Mouse (Mus musculus): ENCODE data around the gene Gm20388. TPM values are rescaled to one million over a fixed set of nuclear protein-coding genes. Genes with fewer than 3 reads are reported as not detected.

The Gm20388 gene
- polyA plus RNA-seq, 1 experiment = 10.6 TPM

GRCm38 (mm10) chr8:123146390-123146789, 3235.7 kb downstream of the Gm20388 start:
- Histone ChIP-seq H3K4me1 (ENCODE audit: control insufficient read depth, insufficient read depth, low read length) (no peaks in the 10 kb centered on the region), H3K27ac (ENCODE audit: control insufficient read depth, insufficient read depth, low read depth, low read length, poor library complexity) (no peak overlapping the region), H3K4me3 (replicated peaks; ENCODE audit: control insufficient read depth, low read depth, low read length) (no peak overlapping the region)
- TF ChIP-seq POLR2A (IDR thresholded peaks at IDR 0.05; ENCODE audit: borderline replicate concordance, control insufficient read depth, low read depth, low read length) = no peak
- no peak for TF ChIP-seq CTCF (IDR thresholded peaks at IDR 0.05; ENCODE audit: control insufficient read depth, insufficient read depth, low read length)
- 87% methylated on average over 7 of the region's 7 CpGs for WGBS

DNA sequence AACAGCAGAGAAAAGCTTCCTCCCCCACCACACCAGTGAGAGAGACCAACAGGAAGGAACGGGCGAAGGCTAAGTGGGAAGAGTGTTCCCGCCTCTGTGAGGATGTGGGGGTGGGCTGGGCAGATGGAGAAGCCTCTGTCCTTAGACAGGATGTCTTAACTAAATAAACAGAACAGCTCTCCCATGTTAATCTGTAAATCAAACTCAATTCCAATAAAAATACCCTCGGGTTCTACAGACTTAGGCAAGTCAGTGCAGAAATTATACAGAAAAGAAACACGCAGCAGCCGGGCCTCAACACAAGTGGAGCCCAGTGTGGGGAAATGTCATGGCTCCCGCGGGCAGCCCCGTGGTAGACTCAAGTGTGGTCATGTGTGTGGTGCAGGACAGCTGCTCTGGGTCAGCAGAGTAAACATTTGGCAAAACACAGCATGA, 3240.1 kb downstream of the Gm20388 start:
- H3K27ac ChIP-seq (ENCODE audit: control insufficient read depth, insufficient read depth, low read depth, low read length, poor library complexity) = no peak overlapping the region
- TF ChIP-seq POLR2A (IDR thresholded peaks at IDR 0.05; ENCODE audit: borderline replicate concordance, control insufficient read depth, low read depth, low read length) (no peak), CTCF (IDR thresholded peaks at IDR 0.05; ENCODE audit: control insufficient read depth, insufficient read depth, low read length) (no peak)
- 25% methylated on average over 9 of the region's 9 CpGs for WGBS
- no peaks in the 10 kb centered on the region for H3K4me1 ChIP-seq (ENCODE audit: control insufficient read depth, insufficient read depth, low read length)
- H3K4me3 ChIP-seq (replicated peaks; ENCODE audit: control insufficient read depth, low read depth, low read length) = no peak overlapping the region

GRCm38 (mm10) chr8:123155177-123155576, 3244.5 kb downstream of the Gm20388 start:
- WGBS = 87% methylated on average over 5 of the region's 5 CpGs
- Histone ChIP-seq H3K4me1 (ENCODE audit: control insufficient read depth, insufficient read depth, low read length) (no peaks in the 10 kb centered on the region), H3K4me3 (replicated peaks; ENCODE audit: control insufficient read depth, low read depth, low read length) (no peak overlapping the region), H3K27ac (ENCODE audit: control insufficient read depth, insufficient read depth, low read depth, low read length, poor library complexity) (no peak overlapping the region)
- TF ChIP-seq POLR2A (IDR thresholded peaks at IDR 0.05; ENCODE audit: borderline replicate concordance, control insufficient read depth, low read depth, low read length) (no peak), CTCF (IDR thresholded peaks at IDR 0.05; ENCODE audit: control insufficient read depth, insufficient read depth, low read length) (0 out of 2 replicates have a peak, but pooled peaks have one; percentile 0)

DNA sequence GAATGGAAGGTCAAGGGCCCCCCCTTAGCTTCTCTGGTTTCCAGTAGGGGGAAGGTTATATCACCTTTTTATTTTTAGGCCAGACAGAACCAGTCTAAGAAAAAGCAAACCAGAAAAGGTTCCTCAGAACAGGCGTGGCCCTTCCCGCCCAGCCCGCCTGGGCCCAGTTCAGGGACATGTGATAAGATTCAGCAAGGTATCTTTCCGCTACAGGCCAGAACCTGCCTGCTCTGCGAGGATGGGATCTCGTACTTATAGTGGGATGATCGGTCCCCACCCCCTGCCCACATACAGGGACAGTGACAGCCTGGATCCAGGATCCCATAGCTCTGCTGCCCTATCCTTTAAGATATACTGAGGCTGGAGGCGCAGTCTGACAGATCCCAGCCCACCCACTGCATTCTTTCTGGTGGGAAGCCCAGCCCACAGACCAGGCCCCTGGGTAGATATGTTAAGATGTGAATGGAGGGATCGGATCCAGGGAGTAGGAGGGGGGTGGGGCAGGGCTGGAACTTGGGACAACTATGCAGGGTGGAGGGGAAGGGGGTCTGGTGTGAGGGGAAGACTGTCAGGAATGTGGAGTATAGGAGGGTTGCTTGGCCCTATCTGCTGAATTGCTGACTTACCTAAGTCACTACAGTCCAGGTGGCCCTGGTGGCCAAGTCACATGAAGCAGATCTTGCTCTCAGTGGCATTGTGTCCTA, 3245.6 kb downstream of the Gm20388 start:
- Histone ChIP-seq H3K27ac (ENCODE audit: control insufficient read depth, insufficient read depth, low read depth, low read length, poor library complexity) (no peak overlapping the region), H3K4me3 (replicated peaks; ENCODE audit: control insufficient read depth, low read depth, low read length) (no peak overlapping the region), H3K4me1 (ENCODE audit: control insufficient read depth, insufficient read depth, low read length) (no peaks in the 10 kb centered on the region)
- no peak for TF ChIP-seq POLR2A (IDR thresholded peaks at IDR 0.05; ENCODE audit: borderline replicate concordance, control insufficient read depth, low read depth, low read length)
- no peak for TF ChIP-seq CTCF (IDR thresholded peaks at IDR 0.05; ENCODE audit: control insufficient read depth, insufficient read depth, low read length)
- WGBS = 74% methylated on average over 9 of the region's 9 CpGs

- 56% methylated on average over 13 of the region's 13 CpGs for WGBS
- TF ChIP-seq CTCF (IDR thresholded peaks at IDR 0.05; ENCODE audit: control insufficient read depth, insufficient read depth, low read length) (no peak), POLR2A (IDR thresholded peaks at IDR 0.05; ENCODE audit: borderline replicate concordance, control insufficient read depth, low read depth, low read length) (no peak)
- no peak within 1 kb of the TSS for H3K27ac ChIP-seq (ENCODE audit: control insufficient read depth, insufficient read depth, low read depth, low read length, poor library complexity)
These were observed 3247.3 kb downstream of the Gm20388 start, which contains the start of gene Sult5a1 for GRCm38 (mm10) chr8:123157888-123158465. Gene Sult5a1 (minus strand): TSS chr8:123158315.

GRCm38 (mm10) chr8:123181391-123181790, 3270.8 kb downstream of the Gm20388 start:
- TF ChIP-seq CTCF (IDR thresholded peaks at IDR 0.05; ENCODE audit: control insufficient read depth, insufficient read depth, low read length) = no peak
- TF ChIP-seq POLR2A (IDR thresholded peaks at IDR 0.05; ENCODE audit: borderline replicate concordance, control insufficient read depth, low read depth, low read length) = no peak
- WGBS = 82% methylated on average over 3 of the region's 3 CpGs
- H3K4me1 ChIP-seq (ENCODE audit: control insufficient read depth, insufficient read depth, low read length) = no peaks in the 10 kb centered on the region
- H3K27ac ChIP-seq (ENCODE audit: control insufficient read depth, insufficient read depth, low read depth, low read length, poor library complexity) = no peak overlapping the region
- H3K4me3 ChIP-seq (replicated peaks; ENCODE audit: control insufficient read depth, low read depth, low read length) = no peak overlapping the region

More at GRCm38 (mm10) chr8:123157888-123158465, 3247.3 kb downstream of the Gm20388 start, which contains the start of gene Sult5a1:
- Histone ChIP-seq H3K4me3 (replicated peaks; ENCODE audit: control insufficient read depth, low read depth, low read length) (no peak within 1 kb of the TSS), H3K4me1 (ENCODE audit: control insufficient read depth, insufficient read depth, low read length) (no peaks in the 10 kb centered on the region; the same call in 1 of the 2 replicates)

DNA sequence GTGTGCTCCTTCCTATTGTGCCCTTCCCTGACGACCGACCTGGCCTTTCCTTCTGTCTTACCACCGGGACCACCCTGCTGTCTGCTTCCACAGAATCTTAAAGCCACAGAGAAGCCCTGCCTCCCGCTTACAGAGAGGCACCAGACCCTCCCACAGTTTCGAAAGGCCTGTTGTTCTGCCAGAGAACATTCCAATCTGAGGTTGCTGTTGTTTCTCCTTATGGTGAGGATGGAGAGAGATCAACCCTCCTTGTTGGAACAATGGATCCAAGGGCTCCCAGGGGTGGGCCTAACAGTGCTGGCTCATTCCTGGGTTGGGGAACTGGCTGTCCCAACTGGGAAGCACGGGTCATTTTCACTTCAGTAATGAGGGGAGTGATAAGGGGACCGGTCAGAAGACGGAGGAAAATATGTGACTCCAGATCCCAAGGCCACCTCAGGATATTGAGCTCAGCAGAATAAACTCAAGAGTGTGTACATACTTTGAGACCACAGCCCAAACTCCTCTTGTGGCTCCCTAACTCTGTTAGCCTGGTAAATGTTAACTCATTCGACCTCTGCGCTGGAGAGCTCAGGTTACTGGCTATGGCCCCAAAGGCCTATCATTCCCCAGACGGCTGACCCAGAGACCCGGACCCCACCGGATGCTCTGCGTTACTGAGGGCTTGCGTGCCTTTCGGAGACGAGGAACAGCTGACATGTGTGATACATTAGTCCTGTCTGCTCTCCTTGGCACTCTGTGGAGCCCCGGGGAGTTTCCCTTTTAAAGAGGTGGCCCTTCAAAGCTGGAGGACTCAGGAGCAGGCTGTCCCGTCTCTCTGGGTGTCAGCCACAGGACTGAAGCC, 3275.1 kb downstream of the Gm20388 start, which contains the start of gene Dpep1:
Dpep1 (plus strand) TSS at position 677 of the 844 bp plus-strand sequence.
- TF ChIP-seq CTCF (IDR thresholded peaks at IDR 0.05; ENCODE audit: control insufficient read depth, insufficient read depth, low read length) (no peak), POLR2A (IDR thresholded peaks at IDR 0.05; ENCODE audit: borderline replicate concordance, control insufficient read depth, low read depth, low read length) (no peak)
- WGBS = 75% methylated on average over 19 of the region's 19 CpGs
- Histone ChIP-seq H3K4me1 (ENCODE audit: control insufficient read depth, insufficient read depth, low read length) (peaks cover 1% of the 10 kb centered on the region; the same call in 1 of the 2 replicates), H3K27ac (ENCODE audit: control insufficient read depth, insufficient read depth, low read depth, low read length, poor library complexity) (no peak within 1 kb of the TSS), H3K4me3 (replicated peaks; ENCODE audit: control insufficient read depth, low read depth, low read length) (no peak within 1 kb of the TSS)

All from bone marrow, adult 2 months (tissue).